Mouse (Mus musculus) ES-Bruce4 (cell line): ENCODE data around the gene 2700049A03Rik. TPM values are rescaled to one million over a fixed set of nuclear protein-coding genes. Genes with fewer than 3 reads are reported as not detected.

Experiments
- H3K27ac ChIP-seq: 2 replicates; pipeline ENCODE4 v1.5.1; 2012; ENCODE audit warnings: low read length, inconsistent platforms; ENCODE audit not compliant: insufficient read depth
- H3K27me3 ChIP-seq: 2 replicates; pipeline ENCODE4 v1.6.1; 2012; ENCODE audit warnings: mild to moderate bottlenecking, low read length, inconsistent platforms; ENCODE audit not compliant: control insufficient read depth, poor library complexity, insufficient read depth, severe bottlenecking
- H3K36me3 ChIP-seq: 2 replicates; pipeline ENCODE4 v1.6.1; 2012; ENCODE audit warnings: inconsistent platforms, mild to moderate bottlenecking, low read length, moderate library complexity; ENCODE audit not compliant: control insufficient read depth, poor library complexity, insufficient read depth, severe bottlenecking
- H3K4me1 ChIP-seq: one replicate; pipeline ENCODE4 v1.8.1; 2011; ENCODE audit warnings: low read length; ENCODE audit not compliant: control insufficient read depth, insufficient read depth
- H3K4me3 ChIP-seq: 2 replicates; pipeline ENCODE4 v1.5.1; 2011; ENCODE audit warnings: low read depth, mild to moderate bottlenecking, low read length
- H3K9ac ChIP-seq: 2 replicates; pipeline ENCODE4 v1.6.1; 2012; ENCODE audit warnings: low read depth, mild to moderate bottlenecking, inconsistent platforms; ENCODE audit not compliant: poor library complexity, severe bottlenecking
- H3K9me3 ChIP-seq: replicated peaks from 2 replicates; pipeline ENCODE4 v1.6.1; 2012; ENCODE audit warnings: mild to moderate bottlenecking, low read length, inconsistent platforms; ENCODE audit not compliant: control insufficient read depth, poor library complexity, insufficient read depth, severe bottlenecking
- CTCF ChIP-seq: IDR thresholded peaks from one replicate; pipeline ENCODE4 v1.8.1; 2011; ENCODE audit warnings: low read depth, low read length
- EP300 ChIP-seq: IDR thresholded peaks from 2 replicates; pipeline ENCODE4 v1.6.1; 2011; ENCODE audit warnings: low read depth, low read length; ENCODE audit not compliant: insufficient read depth
- POLR2A ChIP-seq: IDR thresholded peaks from one replicate; pipeline ENCODE4 v1.8.1; 2011; ENCODE audit warnings: low read length; ENCODE audit not compliant: insufficient read depth
- polyA plus RNA-seq: library from polyadenylated mRNA; stranded (reverse); fragments of >200 nt; gene quantifications from 2 replicates; pipeline ENCODE4 v1.2.4, GENCODE M21; 2011; ENCODE audit warnings: low read depth; ENCODE audit not compliant: missing spikeins, insufficient read depth, insufficient read length

2700049A03Rik gene
- polyA plus RNA-seq, 1 experiment = 36.2 TPM

- no peaks in the 10 kb centered on the region for H3K4me1 ChIP-seq
- H3K4me3 ChIP-seq = no peak overlapping the region
- no peaks in the 10 kb centered on the region for H3K9me3 ChIP-seq
- H3K9ac ChIP-seq = no peak overlapping the region
- H3K27me3 ChIP-seq = no peaks in the 10 kb centered on the region
- H3K36me3 ChIP-seq = peaks cover 43% of the 10 kb centered on the region
- H3K27ac ChIP-seq = no peak overlapping the region
- no peak for TF ChIP-seq CTCF
- no peak for TF ChIP-seq POLR2A
- TF ChIP-seq EP300 = no peak
Observed at GRCm38 (mm10) chr12:71154979-71155378, 18.3 kb downstream of the 2700049A03Rik start.

GRCm38 (mm10) chr12:71157974-71158373 is 21.3 kb downstream of the 2700049A03Rik start:
- H3K27me3 ChIP-seq = no peaks in the 10 kb centered on the region
- H3K4me1 ChIP-seq = no peaks in the 10 kb centered on the region
- no peak for TF ChIP-seq EP300
- TF ChIP-seq CTCF = no peak
- no peak for TF ChIP-seq POLR2A
- H3K9ac ChIP-seq = no peak overlapping the region
- peaks cover 44% of the 10 kb centered on the region for H3K36me3 ChIP-seq
- H3K4me3 ChIP-seq = no peak overlapping the region
- no peaks in the 10 kb centered on the region for H3K9me3 ChIP-seq
- H3K27ac ChIP-seq = no peak overlapping the region

GRCm38 (mm10) chr12:71164410-71164809 is 27.8 kb downstream of the 2700049A03Rik start:
- Histone ChIP-seq H3K36me3 (peaks cover 41% of the 10 kb centered on the region), H3K27me3 (no peaks in the 10 kb centered on the region), H3K4me1 (no peaks in the 10 kb centered on the region), H3K4me3 (no peak overlapping the region), H3K27ac (no peak overlapping the region), H3K9ac (no peak overlapping the region), H3K9me3 (no peaks in the 10 kb centered on the region)
- TF ChIP-seq CTCF (no peak), POLR2A (no peak), EP300 (no peak)

GRCm38 (mm10) chr12:71169911-71170310 is 33.3 kb downstream of the 2700049A03Rik start:
- peaks cover 4% of the 10 kb centered on the region for H3K4me1 ChIP-seq
- H3K4me3 ChIP-seq = no peak overlapping the region
- H3K36me3 ChIP-seq = peaks cover 23% of the 10 kb centered on the region
- TF ChIP-seq POLR2A = no peak
- TF ChIP-seq EP300 = no peak
- no peak for TF ChIP-seq CTCF
- no peak overlapping the region for H3K9ac ChIP-seq
- no peaks in the 10 kb centered on the region for H3K9me3 ChIP-seq
- no peaks in the 10 kb centered on the region for H3K27me3 ChIP-seq
- no peak overlapping the region for H3K27ac ChIP-seq

- peaks cover 2% of the 10 kb centered on the region for H3K4me1 ChIP-seq
- H3K27ac ChIP-seq = no peak overlapping the region
- H3K9me3 ChIP-seq = no peaks in the 10 kb centered on the region
- TF ChIP-seq EP300 = no peak
- TF ChIP-seq POLR2A = no peak
- TF ChIP-seq CTCF = no peak
- no peaks in the 10 kb centered on the region for H3K27me3 ChIP-seq
- H3K9ac ChIP-seq = no peak overlapping the region
- H3K36me3 ChIP-seq = peaks cover 11% of the 10 kb centered on the region
- no peak overlapping the region for H3K4me3 ChIP-seq
Observed at GRCm38 (mm10) chr12:71183736-71184135, 47.1 kb downstream of the 2700049A03Rik start.

- no peak overlapping the region for H3K9ac ChIP-seq
- no peak overlapping the region for H3K27ac ChIP-seq
- no peaks in the 10 kb centered on the region for H3K9me3 ChIP-seq
- H3K4me1 ChIP-seq = peaks cover 2% of the 10 kb centered on the region
- no peaks in the 10 kb centered on the region for H3K27me3 ChIP-seq
- peaks cover 10% of the 10 kb centered on the region for H3K36me3 ChIP-seq
- H3K4me3 ChIP-seq = no peak overlapping the region
- no peak for TF ChIP-seq POLR2A
Observed at GRCm38 (mm10) chr12:71184396-71184795, 47.7 kb downstream of the 2700049A03Rik start.
